Mouse (Mus musculus) heart, postnatal 36 days (tissue): ENCODE measurements around the gene Map2. TPM values are rescaled to one million over a fixed set of nuclear protein-coding genes. Genes with fewer than 3 reads are reported as not detected.

Source experiments
- DNase-seq, 2 experiments: peaks; one replicate each; pipeline ENCODE4 v3.0.0; 2021 to 2022
- intact Hi-C: fragments of 180-260 bp; cut with DNase I; formaldehyde crosslinking; loops from one replicate; pipeline ENCODE4 v1.15.1; 2025
- total RNA-seq, 2 experiments: library from RNA; stranded (reverse); gene quantifications; 2 replicates each; pipeline ENCODE4 v1.2.3; 2021

The Map2 gene
- total RNA-seq, 2 experiments from 2014 or later: 3.0 to 3.6 TPM

- DNase-seq: no peak
- intact Hi-C loops: no loop called here
Observed at GRCm38 (mm10) chr1:66196240-66196639, 21.2 kb downstream of the Map2 start.

- DNase-seq: no peak
- intact Hi-C loops: no loop called here
Observed at GRCm38 (mm10) chr1:66196716-66197115, 21.6 kb downstream of the Map2 start.

DNA sequence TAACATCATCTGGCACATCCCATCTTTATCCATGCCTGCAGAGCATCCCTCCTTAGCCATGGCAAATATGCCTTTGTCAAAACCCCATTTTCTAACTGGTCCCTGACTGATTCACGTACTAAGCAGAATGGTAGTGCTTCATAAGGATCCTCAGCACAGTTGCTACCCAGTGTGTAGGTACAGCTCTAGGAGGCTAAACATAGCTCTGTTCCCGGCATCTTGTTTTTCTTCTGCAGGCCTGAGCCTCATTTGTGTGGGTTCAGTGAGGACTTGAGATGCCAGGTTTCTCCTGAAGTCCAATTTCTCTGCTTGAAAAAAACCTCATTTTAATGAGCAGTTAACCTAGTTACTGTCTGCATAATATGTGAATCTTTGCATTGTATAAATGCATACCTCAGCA lies 30.4 kb downstream of the Map2 start:
- DNase-seq: no peak
- intact Hi-C loops: no loop called here

DNA sequence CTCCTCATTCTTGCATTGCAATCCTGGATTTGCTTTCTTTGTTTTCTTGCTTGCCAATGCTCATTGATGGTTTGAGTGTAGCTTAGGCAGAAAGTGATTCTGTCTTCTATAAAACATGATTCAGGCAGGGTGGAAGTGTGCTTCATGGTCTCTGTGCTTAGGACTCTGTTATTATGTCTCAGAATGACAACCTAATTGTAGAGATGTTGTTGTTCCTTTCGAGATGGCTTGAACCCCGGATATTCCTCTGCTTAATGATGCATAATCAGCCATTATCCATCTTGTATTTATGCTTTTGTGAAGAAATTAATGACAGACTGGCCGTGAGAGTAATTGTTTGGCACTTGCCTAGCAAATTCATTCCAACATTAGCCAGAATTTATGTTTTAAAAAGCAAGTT lies 31.8 kb downstream of the Map2 start:
- intact Hi-C loops: no loop called here
- no peak for DNase-seq

DNA sequence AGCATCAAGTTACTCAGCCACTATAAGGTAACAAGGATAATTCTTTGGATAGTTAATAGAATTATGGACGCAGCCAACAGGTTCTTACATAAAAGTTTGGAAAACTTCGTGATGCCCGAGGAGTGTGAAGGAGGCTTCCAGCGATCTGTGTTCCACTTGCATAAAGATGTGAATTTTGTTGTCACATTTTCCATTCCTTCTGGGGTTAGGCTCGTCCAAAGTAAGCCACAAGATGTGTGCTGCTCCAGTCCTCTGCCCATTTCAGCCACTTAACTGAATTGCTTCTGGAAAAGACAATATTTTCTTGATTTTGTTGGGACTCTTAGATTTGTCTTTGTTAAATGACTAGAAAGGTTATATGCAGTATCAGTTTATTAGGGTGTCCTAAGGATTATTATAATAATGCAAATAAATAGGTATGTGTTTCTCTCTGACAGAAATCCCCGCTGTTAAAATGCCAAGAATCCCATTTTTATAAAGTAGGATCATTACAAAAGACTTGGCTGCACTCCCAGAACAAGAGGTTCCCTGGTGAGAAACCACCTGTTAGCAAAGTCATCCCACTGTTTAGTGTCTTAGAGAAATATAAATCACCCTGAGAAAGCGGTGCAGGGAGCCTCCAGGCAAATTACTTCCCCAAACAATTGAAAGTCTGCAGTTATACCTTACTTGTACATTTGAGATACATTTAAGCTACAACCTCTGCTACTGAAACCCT lies 36.2 kb downstream of the Map2 start:
- no peak for DNase-seq
- intact Hi-C loops: no loop called here

GRCm38 (mm10) chr1:66221497-66221896 lies 46.4 kb downstream of the Map2 start:
- intact Hi-C loops: no loop called here
- no peak for DNase-seq

DNA sequence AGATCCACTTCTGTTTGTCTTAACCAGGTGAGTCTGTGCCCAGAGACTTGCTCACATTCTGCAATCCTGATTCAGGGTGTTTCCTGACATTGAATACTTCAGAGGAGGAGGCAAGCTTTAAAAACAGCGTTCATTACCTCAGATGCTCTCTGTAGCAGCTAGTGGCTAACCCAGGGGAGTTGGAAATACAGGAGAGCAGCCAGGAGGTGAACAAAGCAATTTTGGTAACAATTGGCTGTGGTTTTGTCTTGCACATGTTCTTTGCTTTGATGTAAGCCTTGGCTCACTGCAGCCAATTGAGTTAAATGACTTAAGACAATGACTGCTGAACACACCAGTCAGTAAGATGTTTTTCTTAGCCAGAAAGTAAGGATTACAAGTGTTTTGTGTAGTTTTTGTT lies 48.3 kb downstream of the Map2 start:
- intact Hi-C loops: no loop called here
- no peak for DNase-seq

DNA sequence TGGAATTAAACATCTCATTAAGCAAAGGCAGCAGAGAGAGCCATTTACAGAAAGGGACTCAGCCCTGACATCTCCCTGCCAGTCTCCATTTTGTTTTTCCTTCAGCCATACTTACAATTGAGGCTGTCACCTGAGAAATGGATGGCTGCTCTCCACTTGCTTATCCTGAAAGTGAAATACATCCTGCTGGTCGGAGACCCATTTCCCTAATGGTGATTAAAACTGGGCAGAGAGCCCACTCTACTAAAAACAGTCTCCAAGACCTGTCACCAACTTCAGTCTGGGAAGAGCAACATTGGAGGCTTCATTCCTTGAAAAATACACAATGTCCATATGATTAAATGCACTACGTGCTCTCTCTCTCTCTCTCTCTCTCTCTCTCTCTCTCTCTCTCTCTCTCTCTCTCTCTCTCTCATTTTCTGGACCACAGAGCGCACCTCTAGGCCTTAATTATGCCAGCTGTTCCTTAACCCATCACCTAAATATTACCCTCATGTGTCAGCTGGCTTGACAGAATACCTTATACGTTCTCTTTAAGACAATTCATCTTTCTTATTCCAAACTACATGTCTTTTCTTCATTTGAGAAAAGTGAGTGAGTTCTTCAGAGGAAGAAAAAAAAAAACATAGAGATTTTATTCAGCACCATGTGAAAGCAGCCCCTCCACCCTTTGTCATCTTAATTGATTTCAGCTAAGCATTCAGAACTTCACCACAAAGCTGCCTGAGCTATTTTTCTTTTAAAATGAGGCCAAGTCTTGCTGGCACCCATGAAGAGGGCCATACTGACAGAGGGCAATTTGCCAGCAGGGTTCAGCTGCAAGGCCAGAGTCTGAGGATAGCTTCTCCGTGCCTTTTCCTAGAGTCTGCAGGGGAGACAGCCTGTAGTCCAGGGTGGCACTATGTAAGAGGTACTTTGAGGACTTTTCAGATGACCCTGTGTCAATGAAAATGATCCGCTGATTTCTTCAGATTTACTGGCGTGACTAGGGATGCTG lies 51.6 kb downstream of the Map2 start:
- intact Hi-C loops: no loop called here
- no peak for DNase-seq

DNA sequence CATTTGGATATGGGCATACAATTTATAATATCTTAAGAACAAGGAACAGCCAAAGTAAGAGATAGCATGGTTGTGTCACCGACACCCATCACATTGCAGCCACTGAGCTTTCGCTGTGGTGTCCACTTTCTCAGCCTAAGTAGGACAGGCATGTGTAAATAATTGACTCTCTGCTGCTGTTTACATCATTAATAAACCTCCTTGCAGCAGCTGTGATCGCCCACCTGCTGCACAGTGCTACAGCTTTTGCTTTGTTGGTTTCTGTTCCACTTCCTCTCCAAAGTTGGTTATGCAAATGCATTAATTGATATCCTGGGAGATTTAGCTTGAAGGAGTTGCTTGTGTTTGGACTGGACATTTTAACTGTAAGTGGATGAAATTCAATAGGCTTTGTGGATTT lies 53.1 kb downstream of the Map2 start:
- intact Hi-C loops: loop anchor here (2.0 kb wide), 1 partner anchor 45 kb away; no protein-coding TSS in a partner anchor
- no peak for DNase-seq

DNA sequence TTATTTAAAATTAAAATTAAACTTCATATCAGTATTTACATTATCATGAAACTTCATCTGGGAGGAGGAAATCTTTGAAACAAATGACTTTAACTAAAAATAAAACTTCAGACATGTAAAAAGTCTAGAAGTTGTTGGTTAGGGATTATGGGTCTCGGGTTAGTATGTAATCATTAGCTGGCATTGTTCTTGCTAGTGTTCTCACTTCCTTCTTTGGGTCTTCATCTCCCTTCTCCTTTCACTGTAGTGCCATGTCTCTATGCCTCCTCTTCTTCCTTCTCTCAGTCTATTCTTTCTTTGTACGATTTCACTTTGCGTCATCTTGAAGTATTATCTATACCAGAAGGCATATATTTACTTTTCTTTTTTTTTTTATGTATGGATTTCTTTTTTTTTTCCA lies 55.3 kb downstream of the Map2 start:
- intact Hi-C loops: no loop called here
- no peak for DNase-seq

- no peak for DNase-seq
Observed at GRCm38 (mm10) chr1:66231963-66232362, 56.9 kb downstream of the Map2 start.

GRCm38 (mm10) chr1:66244910-66245309 lies 69.8 kb downstream of the Map2 start:
- DNase-seq: no peak
- intact Hi-C loops: no loop called here

More at GRCm38 (mm10) chr1:66231963-66232362, 56.9 kb downstream of the Map2 start:
- intact Hi-C loops: no loop called here

DNA sequence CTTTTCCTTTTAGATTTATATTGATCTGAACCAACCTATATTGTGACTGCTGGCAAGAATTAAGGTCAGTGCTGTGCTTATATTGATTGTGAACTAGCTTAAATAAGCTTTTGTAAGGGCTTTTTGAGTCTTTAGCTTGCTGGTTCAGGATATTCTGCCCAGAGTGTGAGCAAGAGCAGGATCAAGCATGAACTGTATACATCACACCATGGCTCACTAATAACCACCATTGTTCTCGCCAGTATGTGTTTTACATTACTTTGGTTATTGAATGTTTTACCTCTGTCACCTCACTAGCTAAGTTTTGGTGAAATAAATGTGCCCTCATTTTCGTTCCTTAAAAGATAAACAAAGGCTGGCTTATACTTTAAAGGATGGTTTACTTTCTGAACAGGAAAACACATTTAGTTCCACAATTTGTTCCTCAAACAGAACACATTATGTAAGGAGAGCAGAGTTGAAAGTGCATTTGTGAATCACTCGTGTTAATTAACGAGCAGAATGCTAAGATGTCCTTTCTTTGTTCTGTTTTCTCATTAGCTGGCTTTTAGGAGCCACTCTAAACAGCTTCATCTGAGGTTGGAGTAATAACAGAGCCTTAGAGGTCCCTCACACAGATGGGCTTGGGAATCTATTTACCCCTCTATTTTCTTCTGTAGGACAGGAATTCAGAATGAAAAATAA lies 76.7 kb downstream of the Map2 start:
- intact Hi-C loops: no loop called here
- DNase-seq: no peak

- intact Hi-C loops: no loop called here
- DNase-seq: no peak
Observed at GRCm38 (mm10) chr1:66252333-66252724, 77.3 kb downstream of the Map2 start.

DNA sequence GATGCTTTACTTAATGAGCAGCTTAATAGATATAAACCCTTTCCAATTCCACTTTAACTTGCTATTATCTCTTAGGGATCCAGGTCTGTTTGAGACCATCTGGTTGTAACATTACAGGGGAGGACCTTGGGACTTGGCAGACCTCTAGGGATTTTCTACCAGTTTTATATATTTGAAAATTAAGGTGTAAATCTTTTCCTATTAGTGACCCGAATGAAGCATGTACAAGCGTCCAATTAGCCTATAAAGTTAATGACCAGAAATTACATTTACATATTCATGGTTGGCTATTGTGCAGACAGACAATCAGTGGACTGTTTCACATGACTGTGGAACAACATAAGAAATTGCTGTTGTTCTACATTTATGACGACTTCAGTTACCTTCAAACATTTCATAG lies 88.1 kb downstream of the Map2 start:
- intact Hi-C loops: no loop called here
- no peak for DNase-seq

- DNase-seq: no peak
- intact Hi-C loops: no loop called here
Observed at GRCm38 (mm10) chr1:66266231-66266924, 91.3 kb downstream of the Map2 start.

DNA sequence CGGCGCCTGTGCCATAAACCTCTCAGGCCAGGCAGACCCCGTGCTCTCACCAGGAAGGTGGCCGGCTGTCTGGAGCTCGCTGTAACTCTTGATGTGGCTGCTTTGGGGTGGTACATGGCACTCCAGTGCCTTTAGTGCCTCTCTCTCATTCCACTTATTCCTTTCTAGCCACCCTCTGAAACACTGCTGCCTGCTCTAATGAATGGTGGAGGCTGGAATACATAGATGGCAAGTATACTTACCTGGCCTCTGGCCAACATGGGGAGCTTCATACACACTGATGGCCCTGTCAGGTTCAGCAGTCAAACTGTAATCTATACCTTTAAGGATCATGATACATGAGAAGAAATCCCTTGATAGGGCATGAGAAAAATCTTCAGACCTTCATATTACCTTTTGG lies 102.6 kb downstream of the Map2 start:
- intact Hi-C loops: no loop called here
- DNase-seq: no peak

GRCm38 (mm10) chr1:66279222-66280009 lies 104.3 kb downstream of the Map2 start:
- intact Hi-C loops: no loop called here
- DNase-seq: no peak

- no peak for DNase-seq
- intact Hi-C loops: no loop called here
Observed at GRCm38 (mm10) chr1:66280152-66280551, 105.1 kb downstream of the Map2 start.

- intact Hi-C loops: no loop called here
Observed at GRCm38 (mm10) chr1:66282447-66282846, 107.4 kb downstream of the Map2 start.

More at GRCm38 (mm10) chr1:66282447-66282846, 107.4 kb downstream of the Map2 start:
- DNase-seq: no peak
